Mouse (Mus musculus) fat pad, adult 2 months (tissue): ENCODE measurements around the gene Gm10234.

Source experiments
- DNase-seq: peaks from one replicate; pipeline ENCODE4 v3.0.0-alpha.2; 2011; ENCODE audit warnings: low read depth, low spot score; ENCODE audit errors: extremely low read depth

The Gm10234 gene

GRCm38 (mm10) chr6:95321812-95322211, at the start of gene Gm10234:
Gm10234 (plus strand) TSS chr6:95322112.
- no peak for DNase-seq

GRCm38 (mm10) chr6:95277633-95278032, 44.3 kb upstream of the Gm10234 start:
- DNase-seq = no peak

- DNase-seq = no peak
Observed at GRCm38 (mm10) chr6:95296025-95296424, 25.9 kb upstream of the Gm10234 start.

GRCm38 (mm10) chr6:95298387-95298786, 23.5 kb upstream of the Gm10234 start:
- no peak for DNase-seq

GRCm38 (mm10) chr6:95300658-95301057, 21.3 kb upstream of the Gm10234 start:
- no peak for DNase-seq

GRCm38 (mm10) chr6:95331191-95331590, 9.3 kb downstream of the Gm10234 start:
- DNase-seq = no peak

- DNase-seq = no peak
Observed at GRCm38 (mm10) chr6:95334781-95335180, 12.9 kb downstream of the Gm10234 start.

GRCm38 (mm10) chr6:95349378-95349777, 27.5 kb downstream of the Gm10234 start:
- DNase-seq = no peak

- DNase-seq = no peak
Observed at GRCm38 (mm10) chr6:95353043-95353442, 31.1 kb downstream of the Gm10234 start.

- no peak for DNase-seq
Observed at GRCm38 (mm10) chr6:95353886-95354285, 32.0 kb downstream of the Gm10234 start.

- DNase-seq = no peak
Observed at GRCm38 (mm10) chr6:95360084-95360483, 38.2 kb downstream of the Gm10234 start.

GRCm38 (mm10) chr6:95362707-95363106, 40.8 kb downstream of the Gm10234 start:
- DNase-seq = no peak

GRCm38 (mm10) chr6:95371811-95372210, 49.9 kb downstream of the Gm10234 start:
- no peak for DNase-seq
